Mouse (Mus musculus) ES-E14 (cell line): ENCODE data around the gene 4921501E09Rik. TPM values are rescaled to one million over a fixed set of nuclear protein-coding genes. Genes with fewer than 3 reads are reported as not detected.

Source experiments
- total RNA-seq: library from RNA; depleted of rRNA; stranded (reverse); fragments of 300-350 nt; gene quantifications from 2 replicates; pipeline ENCODE4 v1.2.3, GENCODE M21; 2012; rRNA removed

4921501E09Rik gene
- total RNA-seq, 1 experiment, result not detected

Other genes with a start within 250 kb of the 4921501E09Rik start
- gene Zfp799, start 237.8 kb downstream of the 4921501E09Rik start, total RNA-seq, result 9.3 and 12.9 TPM in 2 replicates
- 9.5 and 9.9 TPM in 2 replicates for gene Zfp870, start 176.4 kb downstream of the 4921501E09Rik start, total RNA-seq
- 0.32 and 0.58 TPM in 2 replicates for gene Cyp4f14, start 150.7 kb downstream of the 4921501E09Rik start, total RNA-seq
- 15.2 and 28.9 TPM in 2 replicates for gene Cyp4f13, start 120.7 kb downstream of the 4921501E09Rik start, total RNA-seq
- 7.0 and 9.0 TPM in 2 replicates for gene Zfp472, start 102.2 kb downstream of the 4921501E09Rik start, total RNA-seq
- 4.2 and 4.3 TPM in 2 replicates for gene Zfp952, start 74.9 kb downstream of the 4921501E09Rik start, total RNA-seq
- 4.6 and 4.9 TPM in 2 replicates for gene Zfp763, start 34.7 kb downstream of the 4921501E09Rik start, total RNA-seq
- gene Zfp563, start 21.3 kb upstream of the 4921501E09Rik start, total RNA-seq, result 3.1 and 4.0 TPM in 2 replicates
- gene Morc2b, start 71.6 kb upstream of the 4921501E09Rik start, total RNA-seq, result 0.22 and 0.26 TPM in 2 replicates
- not detected in 2 replicates for gene Olfr55, start 100.4 kb upstream of the 4921501E09Rik start, total RNA-seq
- gene Olfr239, start 123.2 kb upstream of the 4921501E09Rik start, total RNA-seq, result not detected in 2 replicates
- 0.18 and 0.21 TPM in 2 replicates for gene Olfr1564, start 153.6 kb upstream of the 4921501E09Rik start, total RNA-seq
- gene Zfp955a, start 187.1 kb upstream of the 4921501E09Rik start, total RNA-seq, result 12.4 and 14.5 TPM in 2 replicates
- not detected in 2 replicates for gene Olfr63, start 196.6 kb upstream of the 4921501E09Rik start, total RNA-seq
- gene Zfp955b, start 221.5 kb upstream of the 4921501E09Rik start, total RNA-seq, result 21.5 and 23.0 TPM in 2 replicates